Mouse (Mus musculus) leukemia stem cell, adult 10-12 weeks (primary cell): Measurements from ENCODE around the gene Trim56. TPM values are rescaled to one million over a fixed set of nuclear protein-coding genes. Genes with fewer than 3 reads are reported as not detected.

Source experiments
- polyA plus RNA-seq: library from polyadenylated mRNA; stranded (reverse); fragments of >175 nt; gene quantifications from 2 replicates; pipeline ENCODE4 v1.2.3, GENCODE M21; 2012; ENCODE audit warnings: low replicate concordance

Gene Trim56
- 11.5 and 33.4 TPM in 2 replicates for polyA plus RNA-seq

DNA sequence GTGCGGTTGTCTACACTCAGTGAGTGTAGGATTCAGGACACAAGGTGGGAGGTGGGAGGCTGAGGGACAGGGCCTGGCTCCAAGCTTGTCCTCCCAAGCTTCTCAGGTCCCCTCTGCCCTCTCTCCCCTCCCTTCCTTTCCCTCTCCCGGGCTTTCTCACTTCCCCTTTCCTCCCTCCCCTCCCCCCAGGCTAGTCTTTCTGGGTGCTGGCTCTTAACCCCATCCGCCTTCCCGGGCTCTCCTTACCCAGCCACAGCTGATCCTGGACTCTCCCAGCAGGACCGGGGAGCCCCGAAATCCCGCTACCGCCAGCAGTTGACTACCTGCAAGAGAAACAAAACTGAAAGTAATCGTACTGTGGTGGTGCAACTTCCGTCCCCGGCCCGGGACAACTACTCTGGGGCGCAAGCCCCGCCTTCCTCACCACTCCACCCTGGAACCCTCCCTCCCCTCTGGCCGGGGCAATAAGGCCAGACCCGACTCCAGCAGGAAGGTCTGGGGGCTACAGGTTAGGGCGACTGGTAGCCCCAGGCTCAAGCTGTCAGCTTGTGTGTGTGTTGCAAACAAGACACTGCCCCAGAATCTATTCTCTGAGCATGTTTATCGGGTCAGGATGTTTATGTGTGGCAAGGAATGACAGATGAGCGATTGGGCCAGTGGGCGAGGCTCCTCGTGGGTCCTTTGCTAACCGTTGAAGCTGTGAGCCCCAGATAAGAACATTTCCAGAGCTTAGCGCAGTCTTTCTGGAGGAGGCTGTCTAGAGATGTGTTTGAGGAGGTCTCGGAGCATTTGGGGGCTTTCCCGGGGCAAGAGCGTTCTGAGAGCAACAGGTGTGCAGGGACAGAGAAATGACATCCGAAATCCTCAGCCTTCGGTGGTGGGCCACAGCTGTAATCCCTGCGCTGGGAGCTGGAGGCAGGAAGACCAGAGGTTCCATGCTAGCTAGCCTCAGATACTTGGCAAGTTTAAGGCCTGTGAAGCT lies at the start of gene Trim56:
Trim56 (minus strand) TSS at position 344 of the 982 bp plus-strand sequence.

DNA sequence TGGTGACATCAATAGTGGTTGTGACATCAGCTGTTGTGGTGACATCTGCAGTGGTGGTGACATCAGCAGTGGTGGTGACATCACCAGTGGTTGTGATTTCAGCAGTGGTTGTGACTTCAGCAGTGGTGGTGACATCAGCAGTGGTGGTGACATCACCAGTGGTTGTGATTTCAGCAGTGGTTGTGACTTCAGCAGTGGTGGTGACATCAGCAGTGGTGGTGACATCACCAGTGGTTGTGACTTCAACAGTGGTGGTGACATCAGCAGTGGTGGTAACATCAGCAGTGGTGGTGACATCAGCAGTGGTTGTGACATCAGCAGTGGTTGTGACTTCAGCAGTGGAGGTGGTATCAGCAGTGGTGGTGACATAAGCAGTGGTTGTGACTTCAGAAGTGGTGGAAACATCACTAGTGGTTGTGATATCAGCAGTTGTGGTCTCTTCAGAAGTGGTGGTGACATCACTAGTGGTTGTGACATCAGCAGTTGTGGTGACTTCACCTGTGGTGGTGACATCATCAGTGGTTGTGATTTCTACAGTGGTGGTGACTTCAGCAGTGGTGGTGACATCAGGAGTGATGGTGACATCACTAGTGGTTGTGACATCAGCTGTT lies 33.4 kb upstream of the Trim56 start, which contains the start of gene Muc3:
Muc3 (minus strand) TSS at position 51 of the 611 bp plus-strand sequence.

DNA sequence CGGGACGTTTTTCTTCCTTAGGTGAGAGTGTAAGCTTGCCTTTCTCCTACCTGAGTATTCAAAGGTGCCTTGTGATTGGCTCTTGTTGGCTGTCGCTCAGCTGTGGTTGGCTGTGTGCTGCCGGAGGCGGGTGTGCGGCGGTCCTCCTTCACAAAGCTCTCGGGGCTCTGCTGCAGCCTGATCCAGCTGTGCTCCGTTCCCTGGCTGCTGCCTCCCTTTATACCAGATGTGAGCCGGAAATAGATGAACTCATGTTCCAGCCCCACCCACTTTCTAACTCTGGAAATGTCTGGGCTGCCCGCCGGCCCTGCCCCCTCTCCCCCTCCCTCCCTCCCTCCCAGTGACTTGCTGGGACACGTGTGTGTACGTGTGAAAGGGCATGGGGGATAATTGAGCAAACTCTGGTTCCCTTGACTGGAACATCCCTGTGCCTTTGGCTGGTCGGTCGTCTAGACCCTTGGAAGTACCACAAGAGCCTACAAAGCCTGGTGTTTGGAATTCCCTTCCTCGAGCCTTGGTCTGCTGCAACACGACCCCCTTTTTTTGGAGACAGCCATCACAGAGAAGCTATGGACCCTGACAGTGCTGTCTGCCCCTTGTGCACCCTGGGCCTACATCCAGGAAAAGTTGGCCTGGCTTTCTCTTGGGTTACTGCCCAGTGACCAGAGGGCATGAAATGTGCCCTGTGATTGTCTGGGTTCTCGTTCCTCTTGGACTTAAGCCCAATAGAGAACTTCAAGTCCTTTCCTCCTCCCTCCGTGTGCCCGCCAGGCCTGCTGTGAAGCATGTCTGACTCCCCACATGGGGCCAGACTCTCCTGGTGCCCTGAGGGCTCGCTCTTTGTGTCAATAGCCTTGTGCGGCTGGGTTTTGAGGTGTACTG lies 43.7 kb downstream of the Trim56 start, which contains the start of gene Serpine1:
Serpine1 (minus strand) TSS at position 190 of the 882 bp plus-strand sequence.

Other genes with a start within 250 kb of the Trim56 start
- gene Col26a1, start 233.0 kb downstream of the Trim56 start, polyA plus RNA-seq, result 0.18 and 0.23 TPM in 2 replicates
- 1.0 and 4.7 TPM in 2 replicates for gene Ift22, start 208.1 kb downstream of the Trim56 start, polyA plus RNA-seq
- gene Fis1, start 162.9 kb downstream of the Trim56 start, polyA plus RNA-seq, result 876 and 1,603 TPM in 2 replicates
- gene Cldn15, start 149.6 kb downstream of the Trim56 start, polyA plus RNA-seq, result 4.3 TPM in 1 of 2 replicates, not detected in the other
- 56.9 and 57.1 TPM in 2 replicates for gene Plod3, start 129.2 kb downstream of the Trim56 start, polyA plus RNA-seq
- 85.8 and 198 TPM in 2 replicates for gene Znhit1, start 128.2 kb downstream of the Trim56 start, polyA plus RNA-seq
- 0.15 and 1.3 TPM in 2 replicates for gene Vgf, start 89.8 kb downstream of the Trim56 start, polyA plus RNA-seq
- gene Ap1s1, start 70.1 kb downstream of the Trim56 start, polyA plus RNA-seq, result 153 and 182 TPM in 2 replicates
- 0.62 and 0.82 TPM in 2 replicates for gene Serpine1, start 43.9 kb downstream of the Trim56 start, polyA plus RNA-seq
- not detected in 2 replicates for gene Muc3, start 33.1 kb upstream of the Trim56 start, polyA plus RNA-seq
- 0.12 TPM in 1 of 2 replicates, not detected in the other for gene Muc3a, start 96.2 kb upstream of the Trim56 start, polyA plus RNA-seq
- gene Ache, start 171.3 kb upstream of the Trim56 start, polyA plus RNA-seq, result 42.7 and 57.4 TPM in 2 replicates
- gene Ufsp1, start 178.4 kb upstream of the Trim56 start, polyA plus RNA-seq, result 14.7 and 19.7 TPM in 2 replicates
- 437 and 506 TPM in 2 replicates for gene Srrt, start 191.5 kb upstream of the Trim56 start, polyA plus RNA-seq
- 32.1 and 38.4 TPM in 2 replicates for gene Trip6, start 198.2 kb upstream of the Trim56 start, polyA plus RNA-seq
- gene Slc12a9, start 217.4 kb upstream of the Trim56 start, polyA plus RNA-seq, result 2.7 and 5.8 TPM in 2 replicates
- 1.3 and 3.4 TPM in 2 replicates for gene Ephb4, start 233.9 kb upstream of the Trim56 start, polyA plus RNA-seq